Mouse (Mus musculus): ENCODE measurements around the gene Fam161a.

DNA sequence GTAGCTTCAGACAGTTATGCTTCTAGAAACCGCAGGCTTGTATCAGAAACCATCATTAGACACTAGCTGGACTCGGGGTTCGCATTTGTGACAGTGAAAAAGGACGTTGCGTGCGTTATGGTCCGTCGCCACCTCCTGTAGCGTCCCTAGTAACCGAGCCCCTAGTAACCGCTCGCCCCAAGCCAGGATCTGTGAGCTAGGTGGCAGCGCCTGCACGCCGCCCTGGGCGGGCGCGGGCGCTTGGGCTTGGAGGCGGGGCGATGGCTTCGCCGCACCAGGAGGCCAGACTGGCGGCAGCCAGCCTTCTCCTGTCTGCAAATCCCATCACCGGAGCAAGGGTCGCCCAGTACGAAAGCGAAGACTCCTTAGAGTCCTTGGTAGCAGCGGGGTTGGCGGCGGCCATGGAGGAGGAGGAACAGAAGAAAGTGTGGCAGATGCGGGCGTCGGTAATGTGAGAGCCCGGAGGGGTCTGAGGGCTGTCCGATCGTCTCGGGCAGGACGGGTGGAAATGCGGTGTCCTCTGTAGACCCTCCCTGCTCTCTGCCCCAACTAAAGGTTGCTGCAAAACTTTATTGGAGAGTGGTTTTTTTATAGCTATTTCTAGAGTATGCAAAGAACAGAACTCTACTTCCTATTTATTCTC, 971 bp downstream of the Fam161a start:
- peak; percentile 23; the same call in 1 of the 2 replicates for TF ChIP-seq CTCF (IDR thresholded peaks at IDR 0.05; ENCODE audit: low read depth, low read length)
- TF ChIP-seq POLR2A (IDR thresholded peaks at IDR 0.05; ENCODE audit: extremely low read depth, insufficient read depth, low read length), result peak; percentile 49; the same call in 1 of the 2 replicates
